Mouse (Mus musculus) myocyte (in vitro differentiated cells): ENCODE measurements around the gene Ccdc159.

Source experiments
- POLR2A ChIP-seq: IDR thresholded peaks from one replicate; pipeline ENCODE4 v1.6.1; 2011; ENCODE audit warnings: low read depth, mild to moderate bottlenecking, control low read depth, moderate library complexity; ENCODE audit not compliant: insufficient read length
- POLR2AphosphoS2 ChIP-seq: IDR thresholded peaks from one replicate; pipeline ENCODE4 v1.6.1; 2011; ENCODE audit warnings: low read depth, control low read depth; ENCODE audit not compliant: insufficient read length
- USF1 ChIP-seq: IDR thresholded peaks from one replicate; pipeline ENCODE4 v1.6.1; 2011; ENCODE audit warnings: low read depth, mild to moderate bottlenecking, control low read depth, moderate library complexity

DNA sequence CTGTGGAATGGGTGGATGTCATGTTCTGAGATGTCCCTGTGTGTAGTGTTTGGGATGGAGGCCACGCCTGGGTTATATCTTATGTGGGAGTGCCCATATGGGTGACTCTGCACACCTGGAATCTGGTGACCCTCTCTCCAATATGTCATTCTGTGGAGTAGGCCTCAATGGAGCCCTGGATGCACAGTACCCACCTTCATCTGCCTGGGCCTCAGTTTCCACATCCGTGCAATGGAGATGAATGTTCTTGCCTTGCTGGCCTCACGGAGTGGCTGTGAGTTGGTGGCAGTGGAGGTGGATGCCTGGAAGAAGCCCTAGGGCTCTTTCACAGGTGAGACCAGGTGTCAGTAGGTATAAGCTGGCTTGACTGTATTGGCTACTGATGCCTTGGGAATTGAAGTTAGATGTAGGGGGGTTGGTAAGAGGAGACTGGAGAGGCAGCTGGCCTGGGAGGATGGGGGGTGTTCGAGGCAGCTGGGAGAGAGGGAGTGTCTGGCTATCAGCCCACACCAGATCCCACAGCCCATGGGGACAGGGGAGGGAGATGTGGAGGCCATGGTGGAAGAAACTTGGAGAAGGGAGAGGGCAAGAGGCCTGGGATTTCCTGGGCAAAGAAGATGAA is 11.1 kb downstream of the Ccdc159 start:
- TF ChIP-seq POLR2A (no peak), POLR2AphosphoS2 (no peak), USF1 (no peak)
